Mouse (Mus musculus) splenic B cell, adult 2 months (primary cell): ENCODE measurements around the gene Orc1.
A peak's percentile ranks its signal among the peaks of the same experiment; 100 is the strongest.

Experiments used
- DNase-seq: peaks from one replicate; pipeline ENCODE4 v3.0.0-alpha.2; 2011; ENCODE audit warnings: low read depth, low spot score
- H3K27me3 ChIP-seq: 2 replicates; pipeline ENCODE4 v1.6.1; 2012; ENCODE audit warnings: mild to moderate bottlenecking, low read length, moderate library complexity, mixed read lengths; ENCODE audit not compliant: control insufficient read depth, poor library complexity, insufficient read depth, severe bottlenecking
- H3K36me3 ChIP-seq: 2 replicates; pipeline ENCODE4 v1.6.1; 2012; ENCODE audit warnings: mild to moderate bottlenecking, low read length, moderate library complexity, mixed read lengths; ENCODE audit not compliant: control insufficient read depth, poor library complexity, insufficient read depth, severe bottlenecking

Gene Orc1

GRCm38 (mm10) chr4:108620536-108620935, 41.3 kb downstream of the Orc1 start:
- Histone ChIP-seq H3K36me3 (peaks cover 8% of the 10 kb centered on the region), H3K27me3 (no peaks in the 10 kb centered on the region)
- DNase-seq = peak; percentile 15

GRCm38 (mm10) chr4:108621504-108621903, 42.3 kb downstream of the Orc1 start:
- DNase-seq = peak; percentile 28
- Histone ChIP-seq H3K27me3 (no peaks in the 10 kb centered on the region), H3K36me3 (peaks cover 11% of the 10 kb centered on the region)

GRCm38 (mm10) chr4:108627066-108627465, 47.8 kb downstream of the Orc1 start:
- Histone ChIP-seq H3K27me3 (no peaks in the 10 kb centered on the region), H3K36me3 (peaks cover 22% of the 10 kb centered on the region)
- no peak for DNase-seq

GRCm38 (mm10) chr4:108629363-108629880, 50.2 kb downstream of the Orc1 start:
- Histone ChIP-seq H3K27me3 (no peaks in the 10 kb centered on the region), H3K36me3 (peaks cover 20% of the 10 kb centered on the region)
- DNase-seq = no peak

- no peaks in the 10 kb centered on the region for H3K27me3 ChIP-seq
- H3K36me3 ChIP-seq = peaks cover 18% of the 10 kb centered on the region
- no peak for DNase-seq
These were observed 50.9 kb downstream of the Orc1 start for GRCm38 (mm10) chr4:108630096-108630495.

- no peak for DNase-seq
- no peaks in the 10 kb centered on the region for H3K27me3 ChIP-seq
These were observed 52.4 kb downstream of the Orc1 start for GRCm38 (mm10) chr4:108631616-108632015.

GRCm38 (mm10) chr4:108633703-108634102, 54.5 kb downstream of the Orc1 start:
- DNase-seq = no peak
- peaks cover 7% of the 10 kb centered on the region for H3K36me3 ChIP-seq
- H3K27me3 ChIP-seq = no peaks in the 10 kb centered on the region

More at GRCm38 (mm10) chr4:108631616-108632015, 52.4 kb downstream of the Orc1 start:
- peaks cover 11% of the 10 kb centered on the region for H3K36me3 ChIP-seq

GRCm38 (mm10) chr4:108634696-108635095, 55.5 kb downstream of the Orc1 start:
- H3K36me3 ChIP-seq = peaks cover 7% of the 10 kb centered on the region
- no peak for DNase-seq
- H3K27me3 ChIP-seq = no peaks in the 10 kb centered on the region

GRCm38 (mm10) chr4:108635101-108635500, 55.9 kb downstream of the Orc1 start:
- DNase-seq = no peak
- Histone ChIP-seq H3K27me3 (no peaks in the 10 kb centered on the region), H3K36me3 (peaks cover 7% of the 10 kb centered on the region)

GRCm38 (mm10) chr4:108637721-108638120, 58.5 kb downstream of the Orc1 start:
- no peak for DNase-seq
- H3K36me3 ChIP-seq = no peaks in the 10 kb centered on the region; the same call in none of the 2 replicates
- no peaks in the 10 kb centered on the region for H3K27me3 ChIP-seq

GRCm38 (mm10) chr4:108638752-108639151, 59.5 kb downstream of the Orc1 start:
- Histone ChIP-seq H3K27me3 (no peaks in the 10 kb centered on the region), H3K36me3 (no peaks in the 10 kb centered on the region; the same call in 1 of the 2 replicates)
- peak; percentile 57 for DNase-seq

- H3K27me3 ChIP-seq = no peaks in the 10 kb centered on the region
- no peaks in the 10 kb centered on the region for H3K36me3 ChIP-seq
- DNase-seq = peak; percentile 39
These were observed 85.2 kb downstream of the Orc1 start for GRCm38 (mm10) chr4:108664407-108664806.
